Mouse (Mus musculus) liver, postnatal 0 days (tissue): ENCODE measurements around the gene Gm28035. TPM values are rescaled to one million over a fixed set of nuclear protein-coding genes. Genes with fewer than 3 reads are reported as not detected.

Experiments used
- ATAC-seq: fragments of 200-750 bp; cut with Nextera tagmentation; 2 replicates; pipeline ENCODE4 v1.8.0; 2017; ENCODE audit warnings: mild to moderate bottlenecking, moderate library complexity
- DNase-seq: peaks from one replicate; pipeline ENCODE4 v3.0.0-alpha.2; 2016
- H3K27ac ChIP-seq: fragments of 300-500 bp; sonication (generic); 2 replicates; pipeline ENCODE4 v1.5.1; 2014; ENCODE audit warnings: antibody characterized with exemption, moderate library complexity, mild to moderate bottlenecking, low read depth
- H3K27me3 ChIP-seq: fragments of 300-500 bp; sonication (generic); 2 replicates; pipeline ENCODE4 v1.6.1; 2014; ENCODE audit warnings: low read length, control low read depth, mixed read lengths; ENCODE audit not compliant: insufficient read depth
- H3K36me3 ChIP-seq: fragments of 300-500 bp; sonication (generic); replicated peaks from 2 replicates; pipeline ENCODE4 v1.6.1; 2014; ENCODE audit warnings: mild to moderate bottlenecking, control low read depth, low read length, moderate library complexity, mixed read lengths; ENCODE audit not compliant: insufficient read depth
- H3K4me1 ChIP-seq: fragments of 300-500 bp; sonication (generic); 2 replicates; pipeline ENCODE4 v1.6.1; 2014; ENCODE audit warnings: antibody characterized with exemption, mild to moderate bottlenecking, control low read depth; ENCODE audit not compliant: insufficient read depth
- H3K4me2 ChIP-seq: fragments of 300-500 bp; sonication (generic); 2 replicates; pipeline ENCODE4 v1.6.1; 2014; ENCODE audit warnings: low read depth, mild to moderate bottlenecking, low read length, moderate library complexity, mixed read lengths
- H3K4me3 ChIP-seq: fragments of 300-500 bp; sonication (generic); 2 replicates; pipeline ENCODE4 v1.5.1; 2014; ENCODE audit warnings: low read depth, low read length
- H3K9ac ChIP-seq: fragments of 300-500 bp; sonication (generic); replicated peaks from 2 replicates; pipeline ENCODE4 v1.6.1; 2014; ENCODE audit warnings: mild to moderate bottlenecking, moderate library complexity
- H3K9me3 ChIP-seq: fragments of 300-500 bp; sonication (generic); 2 replicates; pipeline ENCODE4 v1.6.1; 2016; ENCODE audit warnings: mild to moderate bottlenecking, control low read depth, low read length, mixed read lengths
- CTCF ChIP-seq: sonication (generic); IDR thresholded peaks from 2 replicates; pipeline ENCODE4 v1.5.1; 2016; ENCODE audit warnings: antibody characterized with exemption, low read depth
- EP300 ChIP-seq: IDR thresholded peaks from 2 replicates; pipeline ENCODE4 v1.6.1; 2016; ENCODE audit warnings: antibody characterized with exemption, low read depth, mild to moderate bottlenecking
- WGBS: fragments of 180-500 bp; shearing (Covaris S2); extraction: QIAGEN DNeasy Blood & Tissue Kit; methylation state at CpG from one replicate; pipeline ENCODE4 v1.1.7; 2014; ENCODE audit not compliant: insufficient replicate concordance; 5-methylcytosine and 5-hydroxymethylcytosine counted together
- polyA plus RNA-seq: library from polyadenylated mRNA; unstranded; fragments of >200 nt; fragmentation: Nextera tagmentation; extraction: Ambion mirVana; gene quantifications from 2 replicates; pipeline ENCODE4 v1.2.1, GENCODE M21; 2015

The Gm28035 gene
- polyA plus RNA-seq, 1 experiment from 2014 or later: 0.14 TPM

- ATAC-seq (no peak; the same call in 1 of the 2 replicates), DNase-seq (no peak)
- no peak overlapping the region for H3K9ac ChIP-seq
- H3K4me3 ChIP-seq: no peak overlapping the region
- H3K36me3 ChIP-seq: peaks cover 74% of the 10 kb centered on the region
- 88% methylated on average over 5 of the region's 5 CpGs for WGBS
- no peaks in the 10 kb centered on the region for H3K27me3 ChIP-seq
- H3K27ac ChIP-seq: no peak overlapping the region
- H3K4me2 ChIP-seq: no peak overlapping the region
- H3K4me1 ChIP-seq: no peaks in the 10 kb centered on the region
- no peak for TF ChIP-seq CTCF
- no peak for TF ChIP-seq EP300
- no peaks in the 10 kb centered on the region for H3K9me3 ChIP-seq
These were observed 84.9 kb downstream of the Gm28035 start for GRCm38 (mm10) chr2:30325296-30325695.

- H3K4me2 ChIP-seq: no peak overlapping the region
- H3K27me3 ChIP-seq: no peaks in the 10 kb centered on the region
- no peaks in the 10 kb centered on the region for H3K4me1 ChIP-seq
- no peak overlapping the region for H3K9ac ChIP-seq
- no peaks in the 10 kb centered on the region for H3K9me3 ChIP-seq
- H3K27ac ChIP-seq: no peak overlapping the region
- H3K4me3 ChIP-seq: no peak overlapping the region
- no peak for TF ChIP-seq EP300
- TF ChIP-seq CTCF: no peak
- peaks cover 82% of the 10 kb centered on the region for H3K36me3 ChIP-seq
- ATAC-seq: no peak
- 89% methylated on average over 7 of the region's 7 CpGs for WGBS
- DNase-seq: no peak
These were observed 86.9 kb downstream of the Gm28035 start for GRCm38 (mm10) chr2:30327276-30327675.

GRCm38 (mm10) chr2:30328791-30329190 is 88.4 kb downstream of the Gm28035 start:
- DNase-seq (no peak), ATAC-seq (no peak)

More at GRCm38 (mm10) chr2:30328791-30329190, 88.4 kb downstream of the Gm28035 start:
- TF ChIP-seq CTCF: no peak
- TF ChIP-seq EP300: no peak
- WGBS: 74% methylated on average over 3 of the region's 3 CpGs
- H3K4me3 ChIP-seq: no peak overlapping the region
- H3K36me3 ChIP-seq: peaks cover 81% of the 10 kb centered on the region
- no peaks in the 10 kb centered on the region for H3K4me1 ChIP-seq
- no peaks in the 10 kb centered on the region for H3K9me3 ChIP-seq
- no peak overlapping the region for H3K9ac ChIP-seq
- H3K27ac ChIP-seq: no peak overlapping the region
- H3K27me3 ChIP-seq: no peaks in the 10 kb centered on the region
- H3K4me2 ChIP-seq: no peak overlapping the region

Other genes with a start within 250 kb of the Gm28035 start
- gene Wdr34, start 191.7 kb upstream of the Gm28035 start, polyA plus RNA-seq: 5.8 and 6.6 TPM in 2 replicates
- gene Set, start 183.2 kb upstream of the Gm28035 start, polyA plus RNA-seq: 115 and 116 TPM in 2 replicates
- gene Pkn3, start 162.9 kb upstream of the Gm28035 start, polyA plus RNA-seq: 0.75 and 1.0 TPM in 2 replicates
- gene Zdhhc12, start 146.9 kb upstream of the Gm28035 start, polyA plus RNA-seq: 25.1 and 27.0 TPM in 2 replicates
- 1.6 and 1.8 TPM in 2 replicates for gene Zer1, start 116.0 kb upstream of the Gm28035 start, polyA plus RNA-seq
- gene Tbc1d13, start 106.8 kb upstream of the Gm28035 start, polyA plus RNA-seq: 1.8 and 2.0 TPM in 2 replicates
- 51.2 and 56.3 TPM in 2 replicates for gene Endog, start 69.1 kb upstream of the Gm28035 start, polyA plus RNA-seq
- gene Spout1, start 62.1 kb upstream of the Gm28035 start, polyA plus RNA-seq: 12.8 and 13.7 TPM in 2 replicates
- 32.2 and 32.3 TPM in 2 replicates for gene Kyat1, start 34.7 kb upstream of the Gm28035 start, polyA plus RNA-seq
- gene Lrrc8a, start 2.9 kb upstream of the Gm28035 start, polyA plus RNA-seq: 18.6 and 20.3 TPM in 2 replicates
- gene Phyhd1, start 25.6 kb downstream of the Gm28035 start, polyA plus RNA-seq: 19.3 and 23.2 TPM in 2 replicates
- gene Gm28038, start 40.5 kb downstream of the Gm28035 start, polyA plus RNA-seq: not detected in 2 replicates
- gene Dolk, start 45.8 kb downstream of the Gm28035 start, polyA plus RNA-seq: 14.0 and 14.1 TPM in 2 replicates
- gene Nup188, start 45.8 kb downstream of the Gm28035 start, polyA plus RNA-seq: 6.2 and 7.5 TPM in 2 replicates
- 13.9 and 14.4 TPM in 2 replicates for gene Sh3glb2, start 118.8 kb downstream of the Gm28035 start, polyA plus RNA-seq
- 7.6 and 8.2 TPM in 2 replicates for gene Miga2, start 123.7 kb downstream of the Gm28035 start, polyA plus RNA-seq
- gene Dolpp1, start 151.7 kb downstream of the Gm28035 start, polyA plus RNA-seq: 12.0 and 12.2 TPM in 2 replicates
- gene Crat, start 175.2 kb downstream of the Gm28035 start, polyA plus RNA-seq: 57.5 and 64.3 TPM in 2 replicates
- 65.6 and 76.8 TPM in 2 replicates for gene Ptpa, start 175.5 kb downstream of the Gm28035 start, polyA plus RNA-seq
- gene Ier5l, start 233.7 kb downstream of the Gm28035 start, polyA plus RNA-seq: 0.31 and 0.69 TPM in 2 replicates